Mouse (Mus musculus) cerebellum, adult 2 months (tissue): Measurements from ENCODE around the gene Myocos.

Experiments
- CTCF ChIP-seq: fragments of 200-500 bp; IDR thresholded peaks from 2 replicates; pipeline ENCODE4 v1.5.1; 2011; ENCODE audit warnings: low read depth, mild to moderate bottlenecking, control low read depth, low read length, moderate library complexity, borderline replicate concordance; ENCODE audit not compliant: insufficient read depth
- POLR2A ChIP-seq: fragments of 200-500 bp; IDR thresholded peaks from 2 replicates; pipeline ENCODE4 v1.6.1; 2011; ENCODE audit warnings: low read length, control low read depth, borderline replicate concordance; ENCODE audit not compliant: insufficient read depth

GRCm38 (mm10) chr1:162620487-162620886, 37.5 kb downstream of the Myocos start:
- TF ChIP-seq CTCF (peak; percentile 25; the same call in 1 of the 2 replicates), POLR2A (no peak)
